Mouse (Mus musculus) E14TG2a.4 (cell line): ENCODE measurements at regions not wholly inside any gene's neighbourhood (a gene's known extent, or its start where the extent isn't known, plus 50 kb on each side); places are given as distances from the start of the nearest gene placed in this dataset.

ENCODE experiments used
- H3K27me3 ChIP-seq: 2 replicates; pipeline ENCODE4 v1.6.1; 2014; ENCODE audit warnings: low read length, control low read depth; ENCODE audit not compliant: insufficient read depth
- H3K36me3 ChIP-seq: 2 replicates; pipeline ENCODE4 v1.6.1; 2014; ENCODE audit warnings: low read length, control low read depth; ENCODE audit not compliant: insufficient read depth
- H3K4me1 ChIP-seq: replicated peaks from 2 replicates; pipeline ENCODE4 v1.6.1; 2014; ENCODE audit warnings: low read depth, low read length, control low read depth
- H3K4me3 ChIP-seq: replicated peaks from 2 replicates; pipeline ENCODE4 v1.5.1; 2014; ENCODE audit warnings: mild to moderate bottlenecking, low read length
- H3K9me3 ChIP-seq: 2 replicates; pipeline ENCODE4 v1.6.1; 2014; ENCODE audit warnings: low read length, control low read depth
- CTCF ChIP-seq: conservative IDR thresholded peaks from 2 replicates; pipeline ENCODE4 v1.5.1; 2014; ENCODE audit warnings: low read length
- NANOG ChIP-seq: IDR thresholded peaks from 2 replicates; pipeline ENCODE4 v1.6.1; 2014; ENCODE audit warnings: borderline replicate concordance, low read length, mixed read lengths
- POU5F1 ChIP-seq: IDR thresholded peaks from 2 replicates; pipeline ENCODE4 v1.6.1; 2014; ENCODE audit warnings: low read length, borderline replicate concordance

- H3K4me3 ChIP-seq = no peak overlapping the region
- H3K36me3 ChIP-seq = no peaks in the 10 kb centered on the region
- no peaks in the 10 kb centered on the region for H3K9me3 ChIP-seq
- no peak for TF ChIP-seq POU5F1
- TF ChIP-seq CTCF = no peak
- TF ChIP-seq NANOG = no peak
- H3K27me3 ChIP-seq = no peaks in the 10 kb centered on the region
- H3K4me1 ChIP-seq = no peaks in the 10 kb centered on the region
These were observed 86.8 kb upstream of the Ppp1r12a start for GRCm38 (mm10) chr10:108075144-108075543.

GRCm38 (mm10) chr10:108073828-108074227 is 88.2 kb upstream of the Ppp1r12a start:
- TF ChIP-seq CTCF = no peak
- TF ChIP-seq POU5F1 = no peak
- TF ChIP-seq NANOG = no peak
- H3K36me3 ChIP-seq = no peaks in the 10 kb centered on the region
- H3K4me3 ChIP-seq = no peak overlapping the region
- H3K4me1 ChIP-seq = no peaks in the 10 kb centered on the region
- H3K9me3 ChIP-seq = no peaks in the 10 kb centered on the region
- no peaks in the 10 kb centered on the region for H3K27me3 ChIP-seq

- no peaks in the 10 kb centered on the region for H3K36me3 ChIP-seq
- no peak for TF ChIP-seq CTCF
- no peak for TF ChIP-seq NANOG
- TF ChIP-seq POU5F1 = no peak
- H3K4me1 ChIP-seq = no peaks in the 10 kb centered on the region
- no peak overlapping the region for H3K4me3 ChIP-seq
- no peaks in the 10 kb centered on the region for H3K27me3 ChIP-seq
- no peaks in the 10 kb centered on the region for H3K9me3 ChIP-seq
These were observed 89.8 kb upstream of the Ppp1r12a start for GRCm38 (mm10) chr10:108072211-108072610.

- Histone ChIP-seq H3K4me1 (no peaks in the 10 kb centered on the region), H3K4me3 (no peak overlapping the region), H3K9me3 (no peaks in the 10 kb centered on the region), H3K36me3 (no peaks in the 10 kb centered on the region), H3K27me3 (no peaks in the 10 kb centered on the region)
- no peak for TF ChIP-seq NANOG
- TF ChIP-seq POU5F1 = no peak
- no peak for TF ChIP-seq CTCF
These were observed 90.6 kb upstream of the Ppp1r12a start for GRCm38 (mm10) chr10:108071424-108071823.

- Histone ChIP-seq H3K36me3 (no peaks in the 10 kb centered on the region), H3K9me3 (no peaks in the 10 kb centered on the region)
- TF ChIP-seq POU5F1 (no peak), NANOG (no peak), CTCF (no peak)
These were observed 94.3 kb upstream of the Ppp1r12a start for GRCm38 (mm10) chr10:108067723-108068122.

GRCm38 (mm10) chr10:108066241-108066640 is 95.8 kb upstream of the Ppp1r12a start:
- Histone ChIP-seq H3K9me3 (no peaks in the 10 kb centered on the region), H3K4me1 (no peaks in the 10 kb centered on the region), H3K27me3 (no peaks in the 10 kb centered on the region), H3K4me3 (no peak overlapping the region), H3K36me3 (no peaks in the 10 kb centered on the region)
- TF ChIP-seq POU5F1 (no peak), NANOG (no peak), CTCF (no peak)

More at GRCm38 (mm10) chr10:108067723-108068122, 94.3 kb upstream of the Ppp1r12a start:
- H3K4me3 ChIP-seq = no peak overlapping the region
- no peaks in the 10 kb centered on the region for H3K27me3 ChIP-seq
- H3K4me1 ChIP-seq = no peaks in the 10 kb centered on the region

GRCm38 (mm10) chr10:108061813-108062435 is 100.1 kb upstream of the Ppp1r12a start:
- Histone ChIP-seq H3K36me3 (no peaks in the 10 kb centered on the region), H3K9me3 (0 out of 2 replicates have a peak, but pooled peaks cover 4% of the 10 kb centered on the region), H3K4me3 (no peak overlapping the region), H3K27me3 (no peaks in the 10 kb centered on the region), H3K4me1 (no peaks in the 10 kb centered on the region)
- no peak for TF ChIP-seq CTCF
- TF ChIP-seq POU5F1 = no peak
- TF ChIP-seq NANOG = no peak

GRCm38 (mm10) chr10:108060554-108060953 is 101.4 kb upstream of the Ppp1r12a start:
- Histone ChIP-seq H3K36me3 (no peaks in the 10 kb centered on the region), H3K4me1 (no peaks in the 10 kb centered on the region), H3K9me3 (0 out of 2 replicates have a peak, but pooled peaks cover 4% of the 10 kb centered on the region), H3K27me3 (no peaks in the 10 kb centered on the region), H3K4me3 (no peak overlapping the region)
- TF ChIP-seq CTCF (no peak), NANOG (no peak), POU5F1 (no peak)

GRCm38 (mm10) chr10:108051637-108052036 is 110.4 kb upstream of the Ppp1r12a start:
- Histone ChIP-seq H3K4me1 (no peaks in the 10 kb centered on the region), H3K4me3 (no peak overlapping the region), H3K36me3 (no peaks in the 10 kb centered on the region), H3K9me3 (no peaks in the 10 kb centered on the region), H3K27me3 (no peaks in the 10 kb centered on the region)
- no peak for TF ChIP-seq CTCF
